Mouse (Mus musculus) kidney, adult 2 months (tissue): Measurements from ENCODE around the gene St13.

Source experiments
- CTCF ChIP-seq: fragments of 200-500 bp; conservative IDR thresholded peaks from 2 replicates; pipeline ENCODE4 v1.5.1; 2011; ENCODE audit warnings: low read depth, mild to moderate bottlenecking, control low read depth, low read length, moderate library complexity, mixed read lengths; ENCODE audit not compliant: insufficient read depth, insufficient read length
- POLR2A ChIP-seq: fragments of 200-500 bp; IDR thresholded peaks from one replicate; pipeline ENCODE4 v1.6.1; 2011; ENCODE audit warnings: low read depth, low read length, control low read depth

DNA sequence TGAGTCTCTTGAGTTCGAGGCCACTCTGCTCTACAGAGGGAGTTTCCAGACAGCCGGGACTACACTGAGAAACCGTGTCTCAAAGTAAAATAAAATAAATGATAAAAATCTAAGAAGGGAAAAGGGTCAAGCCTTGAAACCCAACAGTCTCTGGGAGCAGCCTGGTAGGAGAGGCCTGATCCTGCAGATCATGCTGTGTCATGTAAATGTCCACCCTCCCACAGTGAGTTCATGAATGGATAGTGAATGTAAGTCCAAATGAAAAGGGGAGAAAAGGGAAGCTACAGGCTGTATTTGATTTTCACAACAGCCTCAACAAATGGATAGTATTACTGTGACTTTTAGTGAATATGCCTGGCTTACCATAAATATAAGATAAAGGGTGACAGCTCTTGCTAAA is 25.4 kb upstream of the St13 start:
- TF ChIP-seq CTCF = no peak
- no peak for TF ChIP-seq POLR2A
